Mouse (Mus musculus) spleen, adult 2 months (tissue): ENCODE results near the gene Kit. TPM values are rescaled to one million over a fixed set of nuclear protein-coding genes. Genes with fewer than 3 reads are reported as not detected.

Experiments used
- DNase-seq, 2 experiments: peaks; one replicate each; pipeline versions ENCODE4 v3.0.0 to v3.0.0-alpha.2; 2012 to 2021; ENCODE audit warnings: low spot score in 2 of 2, low read depth in 1 of 2
- H3K27ac ChIP-seq: fragments of 200-500 bp; 2 replicates; pipeline ENCODE4 v1.5.1; 2012; ENCODE audit warnings: low read length, inconsistent platforms; ENCODE audit not compliant: insufficient read depth
- H3K27me3 ChIP-seq: fragments of 200-500 bp; 2 replicates; pipeline ENCODE4 v1.6.1; 2012; ENCODE audit warnings: mild to moderate bottlenecking, moderate library complexity, low read length, inconsistent platforms; ENCODE audit not compliant: control insufficient read depth, insufficient read depth
- H3K36me3 ChIP-seq: fragments of 200-500 bp; 2 replicates; pipeline ENCODE4 v1.6.1; 2012; ENCODE audit warnings: mild to moderate bottlenecking, low read length, inconsistent platforms; ENCODE audit not compliant: control insufficient read depth, insufficient read depth
- H3K4me1 ChIP-seq: fragments of 200-500 bp; 2 replicates; pipeline ENCODE4 v1.6.1; 2011; ENCODE audit warnings: inconsistent platforms; ENCODE audit not compliant: control insufficient read depth, insufficient read depth, insufficient read length
- H3K4me3 ChIP-seq: fragments of 200-500 bp; 2 replicates; pipeline ENCODE4 v1.5.1; 2011; ENCODE audit warnings: mild to moderate bottlenecking, inconsistent platforms; ENCODE audit not compliant: insufficient read depth, insufficient read length; ENCODE audit errors: extremely low read depth
- CTCF ChIP-seq: fragments of 200-500 bp; IDR thresholded peaks from 2 replicates; pipeline ENCODE4 v1.5.1; 2011; ENCODE audit warnings: mild to moderate bottlenecking, inconsistent platforms; ENCODE audit not compliant: insufficient read depth, insufficient read length, insufficient replicate concordance; ENCODE audit errors: extremely low read depth
- POLR2A ChIP-seq: fragments of 200-500 bp; IDR thresholded peaks from 2 replicates; pipeline ENCODE4 v1.6.1; 2011; ENCODE audit warnings: low read depth, low read length, inconsistent platforms
- WGBS: fragments of 180-500 bp; shearing (Covaris S2); methylation state at CpG from one replicate; pipeline ENCODE4 v1.1.7; 2018; 5-methylcytosine and 5-hydroxymethylcytosine counted together
- polyA plus RNA-seq: library from polyadenylated mRNA; depleted of rRNA; stranded (reverse); fragments of >200 nt; gene quantifications from 2 replicates; pipeline ENCODE4 v1.2.3, GENCODE M21; 2012

The Kit gene
- polyA plus RNA-seq, 1 experiment: 13.3 TPM

DNA sequence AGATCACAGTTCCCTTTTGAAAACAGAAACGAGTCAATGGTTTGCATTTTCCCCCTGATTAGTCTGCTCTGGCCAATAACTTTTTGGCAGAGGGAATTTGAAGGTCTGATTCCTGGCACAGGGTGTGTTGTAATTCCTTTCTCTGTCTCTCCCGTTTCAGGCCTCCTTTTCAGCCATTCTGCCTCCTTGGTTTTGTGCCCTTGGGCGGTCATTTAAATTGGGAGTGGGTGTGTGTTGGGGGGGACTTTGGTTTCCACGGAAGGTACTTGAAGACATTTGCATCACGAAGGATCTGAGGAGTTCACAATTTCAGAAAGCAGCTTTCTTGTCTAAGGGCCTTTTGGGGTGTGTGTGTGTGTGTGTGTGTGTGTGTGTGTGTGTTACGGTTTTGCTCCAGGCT lies 2.0 kb downstream of the Kit start:
- Histone ChIP-seq H3K27ac (no peak overlapping the region), H3K27me3 (peaks cover 3% of the 10 kb centered on the region), H3K36me3 (no peaks in the 10 kb centered on the region), H3K4me1 (peaks cover 6% of the 10 kb centered on the region), H3K4me3 (no peak overlapping the region)
- whole genome bisulfite sequencing: 13% methylated on average over 6 of the region's 6 CpGs
- no peak for DNase-seq
- TF ChIP-seq CTCF: no peak
- no peak for TF ChIP-seq POLR2A

GRCm38 (mm10) chr5:75578141-75578540 lies 3.4 kb downstream of the Kit start:
- no peaks in the 10 kb centered on the region for H3K36me3 ChIP-seq
- DNase-seq: no peak
- no peak overlapping the region for H3K4me3 ChIP-seq
- TF ChIP-seq POLR2A: no peak
- no peak for TF ChIP-seq CTCF
- 16% methylated on average over 7 of the region's 7 CpGs for WGBS
- H3K4me1 ChIP-seq: peaks cover 6% of the 10 kb centered on the region
- H3K27ac ChIP-seq: no peak overlapping the region
- H3K27me3 ChIP-seq: peaks cover 3% of the 10 kb centered on the region

- Histone ChIP-seq H3K36me3 (no peaks in the 10 kb centered on the region), H3K27ac (no peak overlapping the region), H3K27me3 (peaks cover 3% of the 10 kb centered on the region), H3K4me1 (peaks cover 6% of the 10 kb centered on the region), H3K4me3 (no peak overlapping the region)
- DNase-seq: no peak
- 28% methylated on average over 5 of the region's 5 CpGs for WGBS
- no peak for TF ChIP-seq POLR2A
- TF ChIP-seq CTCF: no peak
These were observed 4.5 kb downstream of the Kit start for GRCm38 (mm10) chr5:75579244-75579643.

DNA sequence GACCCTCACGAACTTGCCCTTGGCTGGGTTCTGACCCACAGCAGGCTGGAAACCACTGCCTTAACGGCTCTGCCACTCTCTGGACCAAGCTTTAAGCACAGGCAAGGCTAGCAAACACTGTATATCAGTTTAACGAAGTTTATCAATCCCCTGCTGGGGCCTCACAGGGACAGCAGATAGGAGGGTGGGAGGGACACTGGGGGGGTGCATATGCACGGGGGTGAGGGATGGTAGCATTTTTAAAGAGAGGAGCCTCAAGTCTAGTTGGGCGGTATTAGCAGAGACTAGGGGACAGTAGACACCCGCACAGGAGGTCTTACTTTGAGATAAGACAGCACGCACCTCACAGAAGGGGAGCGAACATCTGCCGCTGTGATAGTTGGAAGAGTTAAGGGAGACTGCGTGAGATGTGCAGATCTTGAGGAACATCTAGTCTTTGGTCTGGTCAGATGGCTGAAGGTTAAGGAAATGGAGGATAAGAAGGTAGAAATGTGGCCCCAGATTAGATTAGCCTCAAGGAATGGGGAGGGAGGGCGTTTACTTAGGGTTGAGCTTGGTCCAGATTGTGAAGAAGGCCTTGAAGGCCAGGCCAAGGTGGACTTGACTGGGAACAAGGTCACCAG lies 5.0 kb downstream of the Kit start:
- no peak for TF ChIP-seq CTCF
- no peak for TF ChIP-seq POLR2A
- DNase-seq: no peak
- Histone ChIP-seq H3K4me3 (no peak overlapping the region), H3K36me3 (no peaks in the 10 kb centered on the region), H3K27me3 (peaks cover 2% of the 10 kb centered on the region), H3K4me1 (peaks cover 2% of the 10 kb centered on the region), H3K27ac (no peak overlapping the region)
- 50% methylated on average over 11 of the region's 11 CpGs for WGBS

- WGBS: 41% methylated on average over 7 of the region's 7 CpGs
- Histone ChIP-seq H3K27ac (no peak overlapping the region), H3K4me3 (no peak overlapping the region), H3K27me3 (no peaks in the 10 kb centered on the region), H3K4me1 (no peaks in the 10 kb centered on the region), H3K36me3 (no peaks in the 10 kb centered on the region)
- DNase-seq: no peak
- no peak for TF ChIP-seq POLR2A
- TF ChIP-seq CTCF: no peak
These were observed 7.2 kb downstream of the Kit start for GRCm38 (mm10) chr5:75581926-75582325.

- H3K27me3 ChIP-seq: no peaks in the 10 kb centered on the region
- no peaks in the 10 kb centered on the region for H3K36me3 ChIP-seq
- H3K4me3 ChIP-seq: no peak overlapping the region
- H3K27ac ChIP-seq: no peak overlapping the region
- no peak for TF ChIP-seq POLR2A
- WGBS: 86% methylated on average over 4 of the region's 4 CpGs
- no peak for DNase-seq
- no peaks in the 10 kb centered on the region for H3K4me1 ChIP-seq
These were observed 13.1 kb downstream of the Kit start for GRCm38 (mm10) chr5:75587781-75588180.

DNA sequence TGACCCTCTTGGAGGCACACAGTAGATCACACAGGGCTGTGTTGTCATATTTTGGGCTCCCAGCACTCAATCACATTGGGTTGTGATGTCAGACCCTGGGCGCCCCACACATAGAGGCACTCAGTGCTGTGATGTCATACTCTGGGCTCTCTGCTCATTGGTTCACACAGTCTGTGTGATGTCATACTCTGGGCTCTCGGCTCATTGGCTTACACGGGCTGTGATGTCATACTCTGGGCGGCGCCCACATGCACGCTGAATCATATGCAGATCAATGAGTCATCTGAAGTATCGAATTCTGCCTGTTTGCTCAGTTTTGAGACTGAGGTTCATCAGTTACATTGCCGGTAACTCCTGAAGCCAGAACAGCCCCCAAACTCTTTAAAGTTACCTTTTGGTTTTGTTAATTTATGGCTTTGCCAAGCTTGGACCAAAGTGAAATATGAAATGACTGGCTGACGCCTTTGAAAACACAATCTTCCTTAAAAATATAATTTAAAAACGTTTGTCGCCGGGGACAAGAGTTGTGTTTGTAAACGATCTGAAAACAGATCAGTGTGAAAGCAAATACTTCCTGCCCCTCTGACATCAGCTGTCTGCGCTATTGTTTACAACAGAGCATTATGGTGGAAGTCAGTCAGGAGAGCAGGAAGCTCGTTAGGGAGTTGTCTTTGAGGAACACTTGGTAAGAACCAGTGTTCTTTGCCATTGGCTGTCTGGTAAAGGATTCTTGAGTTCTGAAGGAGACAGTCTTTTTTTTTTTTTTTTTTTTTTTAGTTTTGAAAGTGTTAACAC lies 15.0 kb downstream of the Kit start:
- no peaks in the 10 kb centered on the region for H3K36me3 ChIP-seq
- TF ChIP-seq POLR2A: no peak
- no peak for TF ChIP-seq CTCF
- H3K4me1 ChIP-seq: no peaks in the 10 kb centered on the region
- no peak overlapping the region for H3K27ac ChIP-seq
- 81% methylated on average over 15 of the region's 15 CpGs for WGBS
- H3K4me3 ChIP-seq: no peak overlapping the region
- no peak for DNase-seq
- H3K27me3 ChIP-seq: no peaks in the 10 kb centered on the region
